Mouse (Mus musculus): Measurements from ENCODE around the gene Rell1. TPM values are rescaled to one million over a fixed set of nuclear protein-coding genes. Genes with fewer than 3 reads are reported as not detected.

Gene Rell1
- total and polyA plus RNA-seq, 3 experiments = 3.4 to 10.4 (median 9.3) TPM

GRCm38 (mm10) chr5:63949195-63949594 is 19.5 kb downstream of the Rell1 start:
- no peaks in the 10 kb centered on the region; the same call in 1 of the 2 replicates for H3K79me2 ChIP-seq (replicated peaks; ENCODE audit: control insufficient read depth, insufficient read depth, low read length)
- no peaks in the 10 kb centered on the region for H3K27me3 ChIP-seq (ENCODE audit: control insufficient read depth, insufficient read depth, low read length)
- no peak for DNase-seq
- no peaks in the 10 kb centered on the region for H3K36me3 ChIP-seq (ENCODE audit: control insufficient read depth, insufficient read depth, low read length)
- peaks cover 14% of the 10 kb centered on the region for H3K4me1 ChIP-seq (ENCODE audit: control insufficient read depth, insufficient read depth, low read length)
- no peak overlapping the region for H3K27ac ChIP-seq
- WGBS = 28% methylated on average over 3 of the region's 3 CpGs
- TF ChIP-seq EP300 (IDR thresholded peaks at IDR 0.05; ENCODE audit: insufficient read depth, low read depth, low read length) = no peak
- no peak for TF ChIP-seq POLR2A (IDR thresholded peaks at IDR 0.05; ENCODE audit: insufficient read depth, low read depth, low read length)
- TF ChIP-seq CTCF (IDR thresholded peaks at IDR 0.05) = no peak
- intact Hi-C loops (cut with DNase I) = no loop called here
- no peak overlapping the region for H3K9ac ChIP-seq (ENCODE audit: low read depth, low read length)
- H3K4me3 ChIP-seq = no peak overlapping the region

GRCm38 (mm10) chr5:63947526-63947925 is 21.2 kb downstream of the Rell1 start:
- no peaks in the 10 kb centered on the region for H3K36me3 ChIP-seq (ENCODE audit: control insufficient read depth, insufficient read depth, low read length)
- H3K4me1 ChIP-seq (ENCODE audit: control insufficient read depth, insufficient read depth, low read length) = peaks cover 12% of the 10 kb centered on the region
- no peak for DNase-seq
- H3K4me3 ChIP-seq = no peak overlapping the region
- H3K79me2 ChIP-seq (replicated peaks; ENCODE audit: control insufficient read depth, insufficient read depth, low read length) = no peaks in the 10 kb centered on the region; the same call in 1 of the 2 replicates
- no peak for TF ChIP-seq POLR2A (IDR thresholded peaks at IDR 0.05; ENCODE audit: insufficient read depth, low read depth, low read length)
- TF ChIP-seq EP300 (IDR thresholded peaks at IDR 0.05; ENCODE audit: insufficient read depth, low read depth, low read length) = no peak
- TF ChIP-seq CTCF (IDR thresholded peaks at IDR 0.05) = no peak
- intact Hi-C loops (cut with DNase I) = no loop called here
- no peak overlapping the region for H3K27ac ChIP-seq
- WGBS = 91% methylated on average over 8 of the region's 8 CpGs
- no peaks in the 10 kb centered on the region for H3K27me3 ChIP-seq (ENCODE audit: control insufficient read depth, insufficient read depth, low read length)
- no peak overlapping the region for H3K9ac ChIP-seq (ENCODE audit: low read depth, low read length)

DNA sequence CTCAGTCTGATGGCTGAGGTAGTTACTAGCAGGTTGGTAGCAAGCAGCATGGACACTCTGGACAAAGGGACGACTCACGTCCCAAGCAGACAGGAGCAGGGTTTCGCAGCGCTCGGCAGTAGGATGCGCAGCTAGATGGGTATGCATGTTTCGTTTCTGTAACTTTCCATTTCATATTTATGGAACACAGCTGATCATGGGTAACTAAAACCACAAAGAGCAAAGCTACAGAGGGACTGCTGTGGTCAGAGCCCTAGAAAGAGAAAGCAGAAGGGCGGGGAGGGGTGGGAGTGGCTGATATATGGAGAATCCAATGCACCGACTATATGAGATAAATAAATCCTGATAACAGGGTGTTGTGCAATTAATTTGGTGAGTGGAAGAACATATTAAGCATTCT is 25.4 kb downstream of the Rell1 start:
- WGBS = 80% methylated on average over 9 of the region's 9 CpGs
- no peak for DNase-seq
- Histone ChIP-seq H3K4me3 (no peak overlapping the region), H3K27me3 (ENCODE audit: control insufficient read depth, insufficient read depth, low read length) (no peaks in the 10 kb centered on the region), H3K9ac (ENCODE audit: low read depth, low read length) (no peak overlapping the region), H3K36me3 (ENCODE audit: control insufficient read depth, insufficient read depth, low read length) (no peaks in the 10 kb centered on the region), H3K4me1 (ENCODE audit: control insufficient read depth, insufficient read depth, low read length) (no peaks in the 10 kb centered on the region), H3K27ac (no peak overlapping the region), H3K79me2 (replicated peaks; ENCODE audit: control insufficient read depth, insufficient read depth, low read length) (0 out of 2 replicates have a peak, but pooled peaks cover 1% of the 10 kb centered on the region)
- intact Hi-C loops (cut with DNase I) = no loop called here
- TF ChIP-seq CTCF (IDR thresholded peaks at IDR 0.05) = no peak
- TF ChIP-seq EP300 (IDR thresholded peaks at IDR 0.05; ENCODE audit: insufficient read depth, low read depth, low read length) = no peak
- TF ChIP-seq POLR2A (IDR thresholded peaks at IDR 0.05; ENCODE audit: insufficient read depth, low read depth, low read length) = no peak

GRCm38 (mm10) chr5:63941891-63942290 is 26.8 kb downstream of the Rell1 start:
- H3K4me3 ChIP-seq = no peak overlapping the region
- H3K27me3 ChIP-seq (ENCODE audit: control insufficient read depth, insufficient read depth, low read length) = no peaks in the 10 kb centered on the region
- H3K27ac ChIP-seq = no peak overlapping the region
- 63% methylated on average over 5 of the region's 5 CpGs for WGBS
- no peak overlapping the region for H3K9ac ChIP-seq (ENCODE audit: low read depth, low read length)
- TF ChIP-seq POLR2A (IDR thresholded peaks at IDR 0.05; ENCODE audit: insufficient read depth, low read depth, low read length) (no peak), EP300 (IDR thresholded peaks at IDR 0.05; ENCODE audit: insufficient read depth, low read depth, low read length) (no peak), CTCF (IDR thresholded peaks at IDR 0.05) (no peak)
- H3K4me1 ChIP-seq (ENCODE audit: control insufficient read depth, insufficient read depth, low read length) = no peaks in the 10 kb centered on the region
- intact Hi-C loops (cut with DNase I) = no loop called here
- H3K79me2 ChIP-seq (replicated peaks; ENCODE audit: control insufficient read depth, insufficient read depth, low read length) = 0 out of 2 replicates have a peak, but pooled peaks cover 1% of the 10 kb centered on the region
- no peak for DNase-seq
- no peaks in the 10 kb centered on the region for H3K36me3 ChIP-seq (ENCODE audit: control insufficient read depth, insufficient read depth, low read length)

GRCm38 (mm10) chr5:63938575-63938974 is 30.1 kb downstream of the Rell1 start:
- DNase-seq = peak in 1 of 2 experiments; percentile 51
- no peaks in the 10 kb centered on the region for H3K27me3 ChIP-seq (ENCODE audit: control insufficient read depth, insufficient read depth, low read length)
- H3K9ac ChIP-seq (ENCODE audit: low read depth, low read length) = no peak overlapping the region
- H3K4me1 ChIP-seq (ENCODE audit: control insufficient read depth, insufficient read depth, low read length) = no peaks in the 10 kb centered on the region
- no peak overlapping the region for H3K27ac ChIP-seq
- TF ChIP-seq EP300 (IDR thresholded peaks at IDR 0.05; ENCODE audit: insufficient read depth, low read depth, low read length) (no peak), CTCF (IDR thresholded peaks at IDR 0.05) (no peak), POLR2A (IDR thresholded peaks at IDR 0.05; ENCODE audit: insufficient read depth, low read depth, low read length) (no peak)
- intact Hi-C loops (cut with DNase I) = no loop called here
- no peak overlapping the region for H3K4me3 ChIP-seq
- H3K36me3 ChIP-seq (ENCODE audit: control insufficient read depth, insufficient read depth, low read length) = no peaks in the 10 kb centered on the region
- 48% methylated on average over 4 of the region's 4 CpGs for WGBS
- 0 out of 2 replicates have a peak, but pooled peaks cover 1% of the 10 kb centered on the region for H3K79me2 ChIP-seq (replicated peaks; ENCODE audit: control insufficient read depth, insufficient read depth, low read length)

DNA sequence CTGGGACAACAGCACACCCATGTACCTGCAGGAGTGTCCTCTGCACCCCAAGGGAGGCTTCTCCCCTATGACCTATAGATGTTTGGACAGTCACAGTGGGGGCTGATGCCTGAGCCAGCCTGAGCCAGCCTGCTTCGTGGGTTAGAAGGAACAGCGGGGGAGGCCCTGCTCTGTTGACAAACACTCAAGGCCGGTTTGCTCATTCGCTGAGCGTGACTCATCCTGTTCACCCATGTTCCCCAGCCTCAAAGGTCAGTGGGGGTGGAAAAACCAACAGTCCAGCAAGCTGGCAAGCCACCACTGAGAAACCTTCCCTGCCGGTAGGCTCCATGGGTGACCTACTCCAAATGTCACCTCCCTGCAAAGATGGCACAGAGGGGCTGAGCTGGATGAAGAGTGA is 32.0 kb downstream of the Rell1 start:
- Histone ChIP-seq H3K27ac (no peak overlapping the region), H3K79me2 (replicated peaks; ENCODE audit: control insufficient read depth, insufficient read depth, low read length) (0 out of 2 replicates have a peak, but pooled peaks cover 1% of the 10 kb centered on the region), H3K4me1 (ENCODE audit: control insufficient read depth, insufficient read depth, low read length) (peaks cover 5% of the 10 kb centered on the region), H3K36me3 (ENCODE audit: control insufficient read depth, insufficient read depth, low read length) (no peaks in the 10 kb centered on the region), H3K27me3 (ENCODE audit: control insufficient read depth, insufficient read depth, low read length) (no peaks in the 10 kb centered on the region), H3K9ac (ENCODE audit: low read depth, low read length) (no peak overlapping the region), H3K4me3 (no peak overlapping the region)
- peak in 1 of 2 experiments; percentile 15 for DNase-seq
- WGBS = 55% methylated on average over 6 of the region's 6 CpGs
- TF ChIP-seq CTCF (IDR thresholded peaks at IDR 0.05) (no peak), EP300 (IDR thresholded peaks at IDR 0.05; ENCODE audit: insufficient read depth, low read depth, low read length) (no peak), POLR2A (IDR thresholded peaks at IDR 0.05; ENCODE audit: insufficient read depth, low read depth, low read length) (no peak)
- intact Hi-C loops (cut with DNase I) = no loop called here
